Mouse (Mus musculus) forebrain, embryonic 14.5 days (tissue): ENCODE measurements around the gene Rgs9. TPM values are rescaled to one million over a fixed set of nuclear protein-coding genes. Genes with fewer than 3 reads are reported as not detected.
"Not testable (repeated sequence)": the region's sequence is repeated elsewhere in the genome, so short reads cannot be mapped to it uniquely, and the experiment has no call there.

ENCODE experiments used
- ATAC-seq: fragments of 200-750 bp; cut with Nextera tagmentation; 2 replicates; pipeline ENCODE4 v1.8.0; 2017; ENCODE audit warnings: mild to moderate bottlenecking, moderate library complexity
- DNase-seq: peaks from one replicate; pipeline ENCODE4 v3.0.0-alpha.2; 2015; ENCODE audit warnings: low spot score
- H3K27ac ChIP-seq: fragments of 300-500 bp; sonication (generic); 2 replicates; pipeline ENCODE4 v1.5.1; 2014; ENCODE audit warnings: low read depth, mild to moderate bottlenecking, control low read depth, low read length, moderate library complexity
- H3K27me3 ChIP-seq: fragments of 300-500 bp; sonication (generic); replicated peaks from 2 replicates; pipeline ENCODE4 v1.6.1; 2014; ENCODE audit warnings: low read length, control low read depth, mixed read lengths; ENCODE audit not compliant: control insufficient read depth, insufficient read depth
- H3K36me3 ChIP-seq: fragments of 300-500 bp; sonication (generic); 2 replicates; pipeline ENCODE4 v1.6.1; 2014; ENCODE audit warnings: low read length, control low read depth; ENCODE audit not compliant: control insufficient read depth, insufficient read depth
- H3K4me1 ChIP-seq: fragments of 300-500 bp; sonication (generic); 2 replicates; pipeline ENCODE4 v1.6.1; 2014; ENCODE audit warnings: antibody characterized with exemption, low read length, control low read depth; ENCODE audit not compliant: control insufficient read depth, insufficient read depth
- H3K4me2 ChIP-seq: fragments of 300-500 bp; sonication (generic); 2 replicates; pipeline ENCODE4 v1.6.1; 2014; ENCODE audit warnings: mild to moderate bottlenecking, control low read depth, low read length
- H3K4me3 ChIP-seq: fragments of 300-500 bp; sonication (generic); 2 replicates; pipeline ENCODE4 v1.5.1; 2014; ENCODE audit warnings: low read depth, low read length, control low read depth
- H3K9ac ChIP-seq: fragments of 300-500 bp; sonication (generic); 2 replicates; pipeline ENCODE4 v1.6.1; 2014; ENCODE audit warnings: mild to moderate bottlenecking, low read length, control low read depth, moderate library complexity
- H3K9me3 ChIP-seq: fragments of 300-500 bp; sonication (generic); replicated peaks from 2 replicates; pipeline ENCODE4 v1.6.1; 2016; ENCODE audit warnings: low read length, control low read depth, mixed read lengths; ENCODE audit not compliant: control insufficient read depth
- WGBS: fragments of 180-500 bp; shearing (Covaris S2); extraction: QIAGEN DNeasy Blood & Tissue Kit; methylation state at CpG from one replicate; pipeline ENCODE4 v1.1.7; 2014; 5-methylcytosine and 5-hydroxymethylcytosine counted together
- polyA plus RNA-seq: library from polyadenylated mRNA; unstranded; fragments of >200 nt; fragmentation: Nextera tagmentation; extraction: Ambion mirVana; gene quantifications from 2 replicates; pipeline ENCODE4 v1.2.1, GENCODE M21; 2014

The Rgs9 gene
- polyA plus RNA-seq, 1 experiment from 2014 or later = 4.3 TPM

GRCm38 (mm10) chr11:109319946-109320345 is 22.0 kb upstream of the Rgs9 start:
- ATAC-seq (peak; percentile 60), DNase-seq (no peak)
- no peak overlapping the region for H3K9ac ChIP-seq
- H3K4me3 ChIP-seq = no peak overlapping the region
- no peaks in the 10 kb centered on the region for H3K9me3 ChIP-seq
- no peaks in the 10 kb centered on the region for H3K36me3 ChIP-seq
- peaks cover 5% of the 10 kb centered on the region; the same call in 1 of the 2 replicates for H3K4me1 ChIP-seq
- 68% methylated on average over 5 of the region's 5 CpGs for WGBS
- H3K4me2 ChIP-seq = no peak overlapping the region
- H3K27me3 ChIP-seq = no peaks in the 10 kb centered on the region
- H3K27ac ChIP-seq = peak overlapping the region; percentile 53; the same call in 1 of the 2 replicates

- H3K9ac ChIP-seq = no peak overlapping the region
- ATAC-seq = no peak
- peak overlapping the region; percentile 53; the same call in 1 of the 2 replicates for H3K27ac ChIP-seq
- H3K36me3 ChIP-seq = no peaks in the 10 kb centered on the region
- no peaks in the 10 kb centered on the region for H3K27me3 ChIP-seq
- H3K4me1 ChIP-seq = peaks cover 5% of the 10 kb centered on the region; the same call in 1 of the 2 replicates
- no peaks in the 10 kb centered on the region for H3K9me3 ChIP-seq
- 88% methylated on average over 4 of the region's 4 CpGs for WGBS
- H3K4me3 ChIP-seq = no peak overlapping the region
- DNase-seq = no peak
- no peak overlapping the region for H3K4me2 ChIP-seq
Observed at GRCm38 (mm10) chr11:109319471-109319870, 21.5 kb upstream of the Rgs9 start.

- Histone ChIP-seq H3K9ac (no peak overlapping the region), H3K4me1 (peaks cover 5% of the 10 kb centered on the region; the same call in 1 of the 2 replicates), H3K27ac (no peak overlapping the region), H3K9me3 (no peaks in the 10 kb centered on the region), H3K36me3 (no peaks in the 10 kb centered on the region), H3K4me3 (no peak overlapping the region), H3K4me2 (no peak overlapping the region), H3K27me3 (no peaks in the 10 kb centered on the region)
- DNase-seq (peak; percentile 53), ATAC-seq (no peak)
- WGBS = 42% methylated on average over 4 of the region's 4 CpGs
Observed at GRCm38 (mm10) chr11:109316921-109317320, 19.0 kb upstream of the Rgs9 start.

DNA sequence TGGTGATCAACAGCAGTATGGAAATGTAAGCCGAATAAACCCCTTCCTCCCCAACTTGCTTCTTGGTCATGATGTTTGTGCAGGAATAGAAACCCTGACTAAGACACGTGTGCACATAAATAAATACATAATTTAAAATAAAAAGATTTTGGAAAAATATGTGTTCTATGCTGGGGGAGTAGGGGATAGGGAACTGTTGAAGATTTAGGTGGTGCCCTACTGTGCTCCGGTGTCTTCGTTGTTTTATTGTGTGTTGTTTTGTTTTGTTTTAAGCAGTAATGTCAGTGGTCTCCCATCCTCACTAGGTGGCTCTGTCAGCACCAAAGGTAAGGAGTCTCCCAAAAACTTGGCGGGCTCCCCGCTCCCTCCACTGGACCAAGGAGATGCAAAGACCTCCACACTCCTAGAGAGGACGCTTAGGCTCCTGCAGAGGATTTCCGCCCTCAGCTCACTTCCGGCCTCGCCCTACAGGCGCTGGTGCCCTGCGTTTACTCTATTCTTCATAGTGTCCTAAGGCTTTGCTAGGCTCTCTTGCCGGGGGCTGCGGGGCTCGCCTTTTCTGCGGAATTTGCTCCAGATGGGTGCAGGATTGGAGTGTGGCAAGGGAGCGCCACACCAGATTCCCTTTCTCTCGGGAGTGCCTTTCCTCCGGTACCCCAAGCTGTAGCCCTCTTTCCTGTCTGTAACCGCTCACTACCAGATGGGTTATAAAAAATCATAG is 14.1 kb upstream of the Rgs9 start:
- WGBS = 16% methylated on average over 20 of the region's 20 CpGs

GRCm38 (mm10) chr11:109305680-109306079 is 7.8 kb upstream of the Rgs9 start:
- Histone ChIP-seq H3K36me3 (no peaks in the 10 kb centered on the region), H3K9me3 (no peaks in the 10 kb centered on the region), H3K27ac (no peak overlapping the region), H3K4me3 (no peak overlapping the region), H3K9ac (no peak overlapping the region), H3K27me3 (no peaks in the 10 kb centered on the region), H3K4me2 (no peak overlapping the region), H3K4me1 (no peaks in the 10 kb centered on the region)
- DNase-seq (no peak), ATAC-seq (no peak)
- 59% methylated on average over 5 of the region's 5 CpGs for WGBS

More for the DNA sequence above, 14.1 kb upstream of the Rgs9 start:
- Histone ChIP-seq H3K27me3 (no peaks in the 10 kb centered on the region), H3K9ac (peak overlapping the region; percentile 76), H3K4me2 (peak overlapping the region; percentile 59), H3K36me3 (no peaks in the 10 kb centered on the region), H3K27ac (peak overlapping the region; percentile 49; the same call in 1 of the 2 replicates), H3K4me1 (no peaks in the 10 kb centered on the region; the same call in 1 of the 2 replicates), H3K9me3 (no peaks in the 10 kb centered on the region), H3K4me3 (peak overlapping the region; percentile 45)
- peak; percentile 98 for ATAC-seq
- DNase-seq = peak; percentile 92

GRCm38 (mm10) chr11:109302338-109302737 is 4.4 kb upstream of the Rgs9 start:
- Histone ChIP-seq H3K36me3 (no peaks in the 10 kb centered on the region), H3K4me3 (no peak overlapping the region), H3K9me3 (no peaks in the 10 kb centered on the region), H3K27ac (no peak overlapping the region), H3K4me1 (peaks cover 4% of the 10 kb centered on the region; the same call in 1 of the 2 replicates), H3K27me3 (peaks cover 3% of the 10 kb centered on the region; the same call in 1 of the 2 replicates), H3K4me2 (no peak overlapping the region), H3K9ac (no peak overlapping the region)
- 69% methylated on average over 4 of the region's 4 CpGs for WGBS
- ATAC-seq (no peak), DNase-seq (no peak)

DNA sequence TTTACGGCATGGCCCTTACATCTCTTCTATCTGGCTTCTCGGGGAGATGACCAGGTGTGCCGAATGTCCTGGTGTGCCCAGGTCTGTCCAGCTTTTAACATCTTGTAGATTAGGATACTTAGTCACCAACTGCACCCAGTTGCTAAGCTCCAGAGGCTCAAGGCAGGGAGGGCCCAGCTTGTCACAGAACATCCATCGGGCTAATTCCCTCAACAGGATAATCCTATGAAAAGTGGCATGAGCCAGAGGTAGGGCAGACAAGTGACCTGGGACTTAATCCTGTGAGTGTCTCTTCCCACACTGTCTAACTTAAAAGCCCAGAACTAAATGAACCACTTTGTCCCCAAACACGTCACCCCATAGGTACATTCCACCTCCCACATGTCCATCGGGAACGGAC is 898 bp downstream of the Rgs9 start:
- no peak overlapping the region for H3K9ac ChIP-seq
- no peaks in the 10 kb centered on the region for H3K9me3 ChIP-seq
- H3K4me1 ChIP-seq = peaks cover 6% of the 10 kb centered on the region; the same call in 1 of the 2 replicates
- no peak overlapping the region for H3K27ac ChIP-seq
- H3K36me3 ChIP-seq = no peaks in the 10 kb centered on the region
- WGBS = 80% methylated on average over 7 of the region's 7 CpGs
- H3K4me2 ChIP-seq = peak overlapping the region; percentile 87
- ATAC-seq = no peak
- peaks cover 3% of the 10 kb centered on the region; the same call in 1 of the 2 replicates for H3K27me3 ChIP-seq
- DNase-seq = no peak
- 0 out of 2 replicates have a peak overlapping the region, but pooled peaks have one; percentile 39 for H3K4me3 ChIP-seq

DNA sequence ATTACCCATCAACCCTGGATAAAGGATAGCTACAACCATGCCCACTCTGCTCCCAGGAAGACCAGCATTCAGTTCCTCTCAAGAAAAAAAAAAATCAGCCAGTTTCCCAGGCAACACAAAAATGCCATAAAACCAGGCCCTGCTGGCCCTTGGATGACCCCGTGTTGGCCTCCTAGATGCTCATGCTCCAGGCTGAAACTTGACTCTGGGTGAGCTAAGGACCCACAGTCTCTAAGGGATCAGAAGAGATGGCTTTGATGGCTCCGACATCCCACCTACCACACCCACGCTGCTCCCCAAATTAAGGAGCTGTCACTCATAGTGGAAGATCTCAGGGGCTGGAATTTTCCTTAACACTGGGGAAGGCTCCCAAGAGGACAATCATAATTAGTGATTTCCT is 5.9 kb downstream of the Rgs9 start:
- H3K27me3 ChIP-seq = no peaks in the 10 kb centered on the region
- DNase-seq = no peak
- no peaks in the 10 kb centered on the region for H3K36me3 ChIP-seq
- no peak overlapping the region for H3K27ac ChIP-seq
- whole genome bisulfite sequencing = 81% methylated on average over 3 of the region's 3 CpGs
- no peak for ATAC-seq
- H3K9ac ChIP-seq = no peak overlapping the region
- no peak overlapping the region for H3K4me2 ChIP-seq
- H3K4me3 ChIP-seq = no peak overlapping the region
- no peaks in the 10 kb centered on the region; the same call in 1 of the 2 replicates for H3K4me1 ChIP-seq
- no peaks in the 10 kb centered on the region for H3K9me3 ChIP-seq

DNA sequence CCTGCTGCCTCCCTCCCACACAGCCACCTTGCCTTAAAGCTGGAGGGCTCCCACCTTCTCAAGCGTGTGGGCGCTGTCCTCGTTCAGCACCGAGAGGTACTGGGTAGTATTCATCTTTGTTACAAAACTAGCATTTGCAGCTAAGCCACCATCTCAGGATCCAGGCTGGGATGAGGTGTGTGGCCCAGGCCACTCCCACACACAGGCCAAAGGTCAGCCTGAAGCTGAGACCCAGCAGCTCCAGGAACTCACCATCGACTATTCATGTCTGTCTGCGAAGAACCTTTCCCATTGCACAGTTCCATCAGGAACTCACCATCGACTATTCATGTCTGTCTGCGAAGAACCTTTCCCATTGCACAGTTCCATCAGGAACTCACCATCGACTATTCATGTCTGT is 8.6 kb downstream of the Rgs9 start:
- 93% methylated on average over 9 of the region's 9 CpGs for WGBS
- H3K4me2 ChIP-seq, ATAC-seq, H3K27me3 ChIP-seq, H3K4me1 ChIP-seq, H3K27ac ChIP-seq, H3K4me3 ChIP-seq, H3K9me3 ChIP-seq, H3K9ac ChIP-seq, H3K36me3 ChIP-seq, DNase-seq: not testable (repeated sequence)
